Mouse (Mus musculus): ENCODE results near the gene Clec2l.

Gene Clec2l

DNA sequence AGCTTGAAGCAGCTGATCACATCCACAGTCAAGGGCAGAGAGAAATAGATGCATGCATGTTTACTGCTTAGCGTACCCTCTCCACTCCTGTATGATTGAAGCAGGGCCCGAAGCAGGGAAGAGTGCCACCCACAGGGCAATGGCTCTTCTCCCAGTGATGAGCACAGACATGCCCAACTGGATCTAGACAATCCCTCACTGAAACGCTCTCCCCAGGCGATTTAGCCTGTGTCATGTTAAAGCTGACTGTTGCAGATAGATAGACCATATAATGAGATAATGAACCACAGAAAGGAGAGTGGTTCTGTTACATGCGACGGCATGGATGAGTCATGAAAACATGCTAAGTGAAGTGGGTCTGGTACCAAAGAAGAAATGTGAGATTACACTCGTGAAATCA, 8.4 kb downstream of the Clec2l start:
- no peak for DNase-seq

GRCm38 (mm10) chr6:38672011-38672410, 9.1 kb downstream of the Clec2l start:
- no peak for DNase-seq

- no peak for DNase-seq
Observed at GRCm38 (mm10) chr6:38676217-38676616, 13.3 kb downstream of the Clec2l start.

- DNase-seq = no peak
Observed at GRCm38 (mm10) chr6:38676723-38677122, 13.9 kb downstream of the Clec2l start.

DNA sequence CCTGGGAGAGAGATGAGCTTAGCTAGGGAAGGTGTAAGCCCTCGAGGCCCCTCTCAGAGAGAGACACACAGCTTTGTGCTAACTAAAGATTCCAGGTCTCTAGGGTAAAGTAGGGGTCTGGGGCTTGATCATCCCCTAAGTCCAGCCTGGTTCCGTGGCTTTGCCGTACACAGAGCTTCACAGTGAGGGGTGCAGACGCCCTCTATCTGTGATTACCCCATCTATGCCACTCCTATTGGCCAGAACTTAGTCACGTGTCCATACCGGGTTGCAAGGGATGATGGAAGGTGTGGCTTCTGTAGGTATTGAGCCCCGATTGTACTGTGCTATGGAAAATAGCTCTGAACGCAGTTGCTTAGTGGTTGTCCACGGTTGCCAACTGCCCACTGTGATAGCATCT, 14.8 kb downstream of the Clec2l start:
- no peak for DNase-seq

DNA sequence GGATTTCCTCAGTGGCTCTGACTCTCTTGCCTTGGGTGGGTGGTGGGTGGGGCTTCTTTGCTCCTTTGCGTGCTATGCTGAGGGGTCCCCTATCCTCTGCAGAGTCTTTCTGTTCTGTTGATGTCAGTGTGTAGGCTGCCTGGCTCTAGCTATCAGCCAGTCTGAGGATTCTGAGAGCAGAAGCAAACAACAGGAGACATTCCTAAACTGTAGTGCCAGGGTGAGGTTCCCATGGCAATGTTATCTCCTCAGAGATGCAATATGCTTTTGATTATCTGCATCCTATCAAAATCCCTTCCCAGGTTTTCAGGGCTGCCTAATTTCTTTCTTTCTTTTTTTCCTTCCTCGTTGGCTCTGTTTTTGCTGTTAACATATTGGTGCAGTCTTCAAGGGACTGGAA, 19.7 kb downstream of the Clec2l start:
- DNase-seq = no peak

DNA sequence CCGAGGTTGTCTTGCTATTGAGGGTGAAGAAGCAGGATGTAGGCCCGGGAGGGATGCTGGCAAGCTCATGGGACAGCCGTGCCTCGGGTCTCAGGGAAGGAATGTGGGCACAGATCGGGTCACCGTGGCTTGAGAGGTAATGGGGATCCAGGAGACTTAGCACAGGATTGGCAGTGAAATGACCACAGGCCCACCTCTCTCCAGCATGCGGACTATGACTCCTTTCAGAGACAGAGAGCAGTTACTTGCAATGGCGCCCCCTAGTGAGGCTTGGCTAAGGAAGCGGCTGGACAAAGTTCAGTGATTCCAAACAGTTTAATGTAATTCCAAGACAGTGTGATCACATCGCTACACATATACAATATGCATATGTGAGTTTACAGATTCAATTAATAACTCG, 24.3 kb downstream of the Clec2l start:
- peak; percentile 60 to 71 for DNase-seq

- no peak for DNase-seq
Observed at GRCm38 (mm10) chr6:38688841-38689240, 26.0 kb downstream of the Clec2l start.

DNA sequence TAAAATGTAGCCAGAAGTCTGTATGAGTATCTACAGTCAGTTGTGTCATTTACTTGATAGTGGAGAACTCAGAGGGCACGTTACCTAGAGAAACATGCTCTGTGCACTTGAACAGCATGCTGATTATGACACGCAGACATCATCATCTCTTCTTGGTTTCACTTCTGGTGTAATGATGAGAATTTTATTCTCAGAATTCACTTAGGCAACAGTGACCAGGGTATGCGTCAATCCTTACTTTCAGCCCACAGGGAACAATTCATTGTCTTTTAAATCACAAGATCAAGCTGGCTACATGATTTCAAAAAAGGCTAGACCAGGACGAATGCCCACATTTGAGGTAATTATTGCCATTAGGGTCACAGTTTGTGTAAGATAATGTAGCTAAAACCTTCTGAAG, 27.7 kb downstream of the Clec2l start:
- no peak for DNase-seq

- no peak for DNase-seq
Observed at GRCm38 (mm10) chr6:38691052-38691451, 28.2 kb downstream of the Clec2l start.

DNA sequence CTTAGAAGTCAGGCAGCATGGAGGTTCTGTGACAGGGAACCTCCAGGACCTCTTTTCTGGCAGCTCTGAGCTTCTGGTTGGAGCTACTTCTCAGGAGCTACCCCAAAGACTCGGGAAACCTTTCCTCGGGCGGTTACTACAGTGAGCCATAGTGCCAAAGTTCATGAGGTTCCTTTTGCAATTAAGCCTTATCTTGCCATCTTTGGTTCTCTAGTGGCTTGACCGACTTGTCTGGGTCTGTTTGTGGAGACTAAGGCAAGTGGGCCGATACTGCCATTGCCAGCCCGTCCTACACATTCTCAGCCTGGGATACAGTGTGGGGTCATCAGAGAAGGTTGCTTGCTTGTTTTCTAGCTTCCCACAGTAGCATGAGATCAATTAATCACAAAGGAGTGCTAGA, 29.7 kb downstream of the Clec2l start:
- DNase-seq = no peak

DNA sequence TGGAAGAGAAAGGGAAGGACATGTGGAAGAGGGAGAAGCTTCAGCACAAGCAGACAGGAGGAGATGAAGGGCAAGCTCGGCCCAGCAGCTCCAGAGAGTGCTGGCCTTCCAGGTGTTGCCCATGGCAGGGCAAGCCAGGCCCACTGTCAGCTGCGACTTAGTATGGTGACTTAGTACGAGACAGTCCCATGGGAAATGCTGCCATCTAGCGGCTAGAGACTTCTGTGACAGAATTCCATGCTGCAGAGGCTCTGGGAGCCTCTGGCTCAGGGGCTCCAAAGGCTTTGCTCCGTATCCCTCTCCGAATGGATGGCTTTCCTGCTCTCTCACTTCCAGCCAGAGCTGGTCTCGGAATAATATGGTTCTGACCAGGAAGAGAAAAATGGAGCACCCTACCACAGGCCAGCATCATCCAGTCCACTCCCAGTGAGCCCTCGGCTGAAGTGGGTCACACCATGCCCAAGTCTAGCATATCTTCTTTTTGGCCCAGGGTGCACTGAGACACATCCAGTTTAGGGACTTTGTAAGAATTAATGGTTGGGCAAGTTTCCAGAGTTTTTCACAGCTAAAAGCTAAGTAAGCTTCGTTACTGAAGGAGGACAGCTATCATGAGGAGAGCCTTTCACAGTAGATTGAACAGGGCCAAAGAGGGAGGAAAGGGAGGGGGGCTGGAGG, 32.6 kb downstream of the Clec2l start:
- DNase-seq = peak; percentile 84 to 85

DNA sequence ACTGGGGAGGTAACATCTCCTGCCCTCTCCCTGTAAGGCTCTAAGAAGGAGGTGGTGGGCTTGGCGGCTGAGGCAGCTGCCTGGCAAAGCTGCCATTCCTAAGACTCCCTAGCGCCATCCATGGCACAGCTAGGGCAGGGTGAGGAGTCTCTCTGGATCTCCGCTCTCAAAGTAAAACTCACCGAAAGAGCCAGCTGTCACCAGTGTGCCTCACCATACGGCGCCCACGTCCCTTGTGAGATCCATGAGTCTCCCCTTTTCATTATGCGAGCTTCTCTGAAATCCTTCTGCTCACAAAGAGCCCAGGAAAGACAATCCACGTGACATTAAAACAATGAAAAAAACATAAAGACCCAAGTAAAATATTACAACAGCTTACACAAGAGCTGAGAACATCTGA, 33.7 kb downstream of the Clec2l start:
- no peak for DNase-seq

DNA sequence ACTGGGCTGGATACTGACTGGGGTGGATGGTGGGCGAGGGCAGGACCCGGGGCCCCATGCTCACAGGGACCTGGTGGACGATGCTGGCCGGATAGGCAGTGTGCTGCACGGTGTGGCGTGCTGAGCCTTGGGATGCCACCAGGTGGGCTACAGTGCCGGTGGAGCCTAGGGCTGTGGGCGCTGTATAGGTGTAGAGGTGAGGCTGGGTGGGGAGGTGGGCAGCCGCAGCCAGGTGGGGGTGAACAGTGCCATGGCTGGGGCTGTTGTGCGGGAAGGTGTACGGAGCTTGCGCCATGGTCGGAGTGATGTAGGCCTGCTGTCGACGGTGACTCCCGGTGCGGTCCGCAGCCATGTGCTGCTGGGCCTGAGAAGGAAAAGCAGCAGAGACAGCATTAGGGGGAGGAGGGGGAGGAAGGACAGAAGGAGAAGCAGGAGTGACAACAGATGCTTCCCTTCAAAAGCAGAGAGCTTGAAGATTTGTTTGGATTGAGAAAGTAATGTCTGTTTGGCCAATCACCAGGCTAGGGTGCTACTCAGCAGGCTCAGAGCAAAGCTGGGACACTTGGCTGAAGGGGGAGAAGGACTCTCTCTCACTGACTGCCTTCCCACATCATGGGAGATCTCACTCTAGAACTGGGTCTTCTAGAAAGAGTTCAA, 35.5 kb downstream of the Clec2l start:
- DNase-seq = no peak

- no peak for DNase-seq
Observed at GRCm38 (mm10) chr6:38701421-38701820, 38.6 kb downstream of the Clec2l start.

- no peak for DNase-seq
Observed at GRCm38 (mm10) chr6:38702810-38703399, 40.0 kb downstream of the Clec2l start.

GRCm38 (mm10) chr6:38703526-38703925, 40.7 kb downstream of the Clec2l start:
- no peak for DNase-seq

GRCm38 (mm10) chr6:38704264-38704984, 41.6 kb downstream of the Clec2l start:
- no peak for DNase-seq

- no peak for DNase-seq
Observed at GRCm38 (mm10) chr6:38710449-38710848, 47.6 kb downstream of the Clec2l start.

DNA sequence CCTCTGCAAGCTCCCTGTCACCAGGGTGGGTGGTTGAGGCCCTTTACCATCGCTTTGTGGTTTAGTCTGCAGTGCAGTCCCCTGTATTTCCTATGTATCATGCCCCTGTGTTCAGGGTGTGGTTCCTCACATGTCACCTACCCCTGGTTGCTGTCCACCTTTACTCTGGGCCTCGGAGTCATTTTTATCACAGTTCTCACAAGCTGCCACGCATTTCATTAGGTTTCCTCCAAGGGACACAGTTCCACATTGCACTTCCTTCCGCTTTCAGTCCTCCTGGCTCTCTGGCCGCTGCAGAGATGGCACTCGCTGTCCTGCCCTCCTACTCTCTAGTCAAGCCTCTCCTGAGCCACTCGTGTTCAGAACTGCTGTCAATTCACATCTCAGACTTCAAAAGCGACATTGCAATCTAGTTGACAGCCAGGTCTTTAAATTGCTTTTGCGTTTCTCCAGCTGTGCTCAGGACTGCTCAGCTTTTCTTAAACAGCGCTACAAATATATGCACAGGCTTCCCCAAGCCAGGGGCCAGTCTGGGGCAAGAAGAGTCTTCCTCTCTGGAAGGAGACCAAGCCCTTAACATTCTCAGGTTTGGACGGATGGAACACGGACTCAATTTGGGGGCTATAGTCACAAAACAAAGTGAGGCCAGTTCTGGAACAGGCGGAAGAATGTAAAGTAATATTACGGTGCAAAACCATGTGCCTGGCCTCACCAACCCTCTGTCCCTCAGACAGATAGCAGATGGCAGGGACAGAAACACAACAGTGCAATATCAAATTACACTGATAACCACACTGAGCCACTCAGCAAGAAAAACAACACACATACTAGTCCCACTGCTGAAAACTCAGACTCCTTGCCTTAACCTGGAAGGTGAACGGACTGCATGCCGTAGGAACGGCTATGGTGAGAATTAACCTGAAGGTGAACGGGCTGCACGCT, 51.4 kb downstream of the Clec2l start:
- DNase-seq = no peak

DNA sequence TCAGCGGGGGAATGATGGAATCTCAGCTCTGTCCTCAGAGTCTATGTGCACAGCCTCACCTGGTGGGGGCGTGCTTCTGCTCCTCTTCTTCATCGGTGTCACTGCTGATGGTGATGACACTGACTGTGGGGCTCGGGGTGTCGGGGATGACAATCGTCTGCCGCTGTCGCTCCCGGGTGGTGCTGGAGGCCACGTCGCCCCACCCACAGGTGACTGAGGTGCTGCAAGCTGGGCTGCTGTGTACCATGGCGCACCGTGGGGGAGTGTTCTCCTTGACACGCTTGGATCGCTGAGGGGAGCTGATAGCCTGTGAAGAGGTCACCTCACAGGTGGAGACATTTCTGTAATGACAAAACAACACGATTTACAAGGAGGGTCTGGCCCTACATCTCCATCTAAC, 53.0 kb downstream of the Clec2l start:
- DNase-seq = no peak

- DNase-seq = no peak
Observed at GRCm38 (mm10) chr6:38718625-38719024, 55.8 kb downstream of the Clec2l start.

DNA sequence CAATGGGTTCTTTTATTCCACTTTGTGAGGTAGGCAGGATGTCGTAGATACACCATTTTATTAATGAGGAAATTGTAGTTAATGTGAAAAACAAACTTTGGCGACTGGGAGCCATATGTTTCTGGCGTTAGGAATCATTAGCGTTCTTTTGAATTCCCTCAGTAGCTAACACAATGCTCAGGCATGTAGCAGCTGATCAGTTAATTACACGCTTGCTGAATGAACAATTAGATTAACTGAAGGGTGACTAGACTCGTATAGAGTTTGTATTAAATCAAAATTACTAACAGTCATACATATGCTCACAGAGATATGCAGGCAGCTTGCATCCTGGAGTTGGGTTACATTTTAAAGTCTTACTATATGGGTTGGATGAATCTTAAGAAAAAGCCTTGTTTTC, 56.4 kb downstream of the Clec2l start:
- no peak for DNase-seq

All from cerebellum, adult 18-20 months (tissue).